Mouse (Mus musculus) C3H10T1/2 (cell line): ENCODE data around the gene Gabra3. TPM values are rescaled to one million over a fixed set of nuclear protein-coding genes. Genes with fewer than 3 reads are reported as not detected.

ENCODE experiments used
- polyA plus RNA-seq, 2 experiments: library from polyadenylated mRNA; unstranded; fragments of >200 nt; fragmentation: generic; extraction: Trizol; gene quantifications; one replicate each; pipeline ENCODE4 v1.2.1; 2012; ENCODE audit warnings: missing spikeins in 2 of 2

Gabra3 gene
- under 1 TPM in 1 of 2 experiments, not detected in 1; 0.17 TPM for polyA plus RNA-seq

GRCm38 (mm10) chrX:72656230-72656898, at the start of gene Gabra3:
Gene Gabra3, minus strand, starts transcription at chrX:72656848.

GRCm38 (mm10) chrX:72386758-72387157, 269.9 kb downstream of the Gabra3 start, which contains the start of gene Magea10:
Gene Magea10, minus strand, starts transcription at chrX:72386858.

Other genes with a start within 250 kb of the Gabra3 start
- not detected for gene Gabrq, start 168.3 kb upstream of the Gabra3 start, polyA plus RNA-seq